Mouse (Mus musculus): ENCODE results near the gene Hyal4.

Gene Hyal4

DNA sequence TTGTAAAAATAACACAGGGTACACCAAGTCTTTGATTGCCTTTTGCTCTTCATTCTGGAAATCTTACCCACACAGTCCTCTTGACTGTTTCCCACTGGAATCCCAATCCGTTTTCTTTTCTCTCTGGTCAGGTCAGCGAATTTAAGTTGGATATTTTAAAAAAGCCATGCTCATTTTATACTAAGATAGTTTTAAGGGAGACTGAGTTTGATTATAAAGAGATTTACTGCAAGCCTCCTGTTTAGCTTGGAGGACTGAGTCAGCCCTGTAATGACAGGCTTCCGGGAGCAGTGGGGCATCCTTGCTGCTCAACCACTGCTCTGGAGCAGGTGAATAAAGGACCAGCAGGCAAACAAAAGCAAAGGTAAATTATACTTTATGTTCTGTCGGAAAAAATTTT, at the start of gene Hyal4:
TSS of gene Hyal4 (plus strand) at position 301 of the 400 bp plus-strand sequence.
- DNase-seq (ENCODE audit: low spot score in 2 of 2) = no peak

DNA sequence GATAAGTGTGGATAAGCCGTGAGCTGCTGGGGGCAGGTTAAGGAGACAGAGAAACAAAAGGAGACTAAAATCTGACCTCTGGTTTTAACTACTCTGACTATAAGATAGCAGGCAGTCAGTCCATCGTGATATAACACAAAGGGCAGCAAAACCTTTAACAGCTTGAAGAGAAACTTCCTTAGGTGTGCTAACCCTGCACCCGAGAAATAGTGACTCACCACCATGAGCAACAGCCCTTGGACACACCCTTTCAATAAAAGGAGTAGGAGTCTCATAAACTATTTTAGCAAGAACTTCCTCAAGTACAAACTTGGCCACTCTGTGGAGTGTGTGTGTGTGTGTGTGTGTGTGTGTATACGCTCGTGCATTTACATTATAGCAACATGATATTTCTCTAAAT, 41.0 kb upstream of the Hyal4 start:
- no peak for DNase-seq (ENCODE audit: low spot score in 2 of 2)

DNA sequence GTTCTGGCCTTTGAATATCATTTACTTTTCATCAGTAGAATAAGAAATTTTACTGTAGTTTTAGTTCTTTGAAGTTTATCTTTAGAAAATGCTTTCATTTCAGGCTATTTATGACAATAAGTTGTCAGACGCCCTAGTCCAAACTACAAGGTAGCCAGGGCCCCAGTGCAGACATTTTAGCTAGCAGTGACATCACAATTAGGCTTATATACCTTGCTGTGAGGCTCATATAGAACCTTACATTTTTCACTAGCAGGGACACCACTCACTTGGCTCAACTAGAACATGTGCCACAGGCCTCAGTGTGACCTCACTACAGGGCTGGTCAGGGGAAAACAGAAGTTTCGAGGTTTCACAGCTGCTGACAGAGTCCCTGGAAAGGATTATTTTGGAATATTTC, 40.6 kb upstream of the Hyal4 start:
- DNase-seq (ENCODE audit: low spot score in 2 of 2) = no peak

DNA sequence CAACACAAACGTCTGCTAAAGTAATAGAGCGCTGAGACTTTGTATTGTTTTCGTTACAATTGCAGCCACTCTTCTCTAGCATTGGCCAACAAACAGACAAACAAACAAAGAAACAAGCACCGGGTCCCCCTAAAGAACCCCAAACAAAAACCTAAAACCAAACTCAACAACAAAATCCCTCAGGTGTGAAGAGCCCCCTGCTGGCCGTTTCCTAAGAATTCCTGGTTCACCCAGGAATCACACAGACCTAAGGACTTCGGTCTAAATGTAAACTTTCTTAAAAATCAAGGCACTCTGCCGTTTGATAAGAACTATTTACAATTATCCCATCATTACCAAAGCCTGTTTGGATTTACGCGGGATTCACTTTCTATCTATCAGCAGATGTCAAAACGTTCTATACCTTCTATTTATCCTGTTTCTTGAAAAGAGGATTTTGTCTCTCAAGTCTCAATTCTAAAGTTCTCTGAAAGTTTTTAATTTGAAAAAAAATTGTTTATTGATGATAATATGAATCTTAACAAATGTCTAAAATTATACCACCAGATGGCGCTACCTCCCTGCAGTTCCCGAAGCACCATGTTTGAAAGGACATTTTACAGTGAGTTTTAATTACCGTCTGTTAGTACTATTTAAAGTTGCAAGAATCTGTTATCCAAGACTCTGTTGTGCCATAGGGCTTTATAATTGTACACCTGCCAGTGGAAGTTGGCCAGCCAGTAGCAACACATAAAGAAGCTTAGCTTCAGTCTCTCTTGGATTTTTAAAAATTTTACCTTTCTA, 26.6 kb upstream of the Hyal4 start:
- DNase-seq (ENCODE audit: low spot score in 2 of 2) = peak in 1 of 2 experiments; percentile 18

DNA sequence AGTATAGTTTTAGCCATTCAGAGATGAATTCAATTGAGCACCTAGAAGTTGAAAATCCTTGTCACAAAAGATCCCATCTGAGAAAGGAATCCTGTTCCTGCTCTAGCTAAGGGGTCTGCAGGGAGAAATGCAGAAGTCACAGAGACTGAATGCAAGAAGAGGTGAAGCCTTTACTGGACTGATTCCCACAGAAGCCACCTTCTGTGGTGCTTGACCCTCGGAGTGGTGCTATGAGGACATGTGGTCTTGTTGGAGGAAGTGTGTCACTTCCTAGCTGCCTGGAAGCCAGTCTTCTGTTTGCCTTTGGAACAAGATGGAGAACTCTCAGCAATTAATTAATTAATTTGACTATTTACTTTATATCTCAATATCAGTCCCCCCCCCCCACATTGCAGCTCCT, 20.0 kb upstream of the Hyal4 start:
- no peak for DNase-seq (ENCODE audit: low spot score in 2 of 2)

DNA sequence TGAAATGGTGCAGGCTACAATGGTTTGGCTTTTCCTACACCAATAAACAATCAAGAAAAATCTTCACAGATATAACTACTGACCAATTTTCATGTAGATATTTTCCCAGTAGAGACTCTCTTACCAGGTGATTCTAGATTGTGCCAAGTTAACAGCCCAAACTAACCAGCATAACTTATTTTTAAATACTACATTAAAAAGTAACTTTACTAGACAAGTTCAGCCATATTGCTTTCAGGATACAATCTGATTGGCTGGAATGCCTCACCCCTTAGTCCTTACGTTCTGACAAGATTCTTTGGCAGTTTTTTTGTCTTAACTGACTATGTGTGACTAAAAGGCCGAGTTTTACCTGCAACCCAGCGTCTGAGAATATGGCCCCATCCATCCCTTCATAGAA, 15.2 kb upstream of the Hyal4 start, which contains the start of gene Hyal6:
TSS of gene Hyal6 (plus strand) at position 301 of the 400 bp plus-strand sequence.
- DNase-seq (ENCODE audit: low spot score in 2 of 2) = no peak

DNA sequence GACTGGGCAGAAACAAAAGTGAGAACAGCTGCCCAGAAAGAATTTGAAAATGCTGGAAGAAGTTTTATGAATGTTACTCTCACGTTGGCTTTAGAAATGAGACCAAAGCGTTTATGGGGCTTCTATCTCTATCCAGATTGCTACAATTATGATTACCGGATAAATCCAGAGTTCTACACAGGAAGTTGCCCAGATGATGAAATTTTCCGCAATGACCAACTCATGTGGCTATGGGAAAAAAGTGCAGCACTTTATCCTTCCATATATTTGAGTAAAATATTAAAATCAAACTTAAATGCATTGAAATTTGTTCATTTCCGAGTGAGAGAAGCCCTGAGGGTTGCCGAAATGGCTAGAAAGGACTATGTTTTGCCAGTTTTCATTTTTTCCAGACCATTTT, 13.6 kb upstream of the Hyal4 start:
- DNase-seq (ENCODE audit: low spot score in 2 of 2) = no peak

DNA sequence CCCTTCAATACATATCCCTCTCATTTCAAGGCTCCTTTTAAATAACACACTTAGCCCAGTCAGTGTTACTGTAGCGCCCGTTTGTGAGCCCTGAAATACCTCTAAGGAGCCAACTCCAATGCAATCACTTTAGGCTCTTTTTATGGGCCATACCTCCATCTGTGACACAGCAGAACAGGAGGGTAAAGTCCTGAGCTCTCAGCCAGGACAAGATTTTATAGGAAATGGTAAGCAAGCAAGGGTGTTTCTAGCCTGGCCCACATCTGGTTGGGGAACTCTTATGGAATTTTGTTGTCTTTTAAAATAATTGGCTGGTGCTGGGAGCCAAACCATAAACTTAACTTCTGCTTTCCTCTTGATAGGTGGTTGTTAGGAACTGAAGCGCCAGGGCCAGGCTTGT, 11.2 kb downstream of the Hyal4 start:
- DNase-seq (ENCODE audit: low spot score in 2 of 2) = no peak

DNA sequence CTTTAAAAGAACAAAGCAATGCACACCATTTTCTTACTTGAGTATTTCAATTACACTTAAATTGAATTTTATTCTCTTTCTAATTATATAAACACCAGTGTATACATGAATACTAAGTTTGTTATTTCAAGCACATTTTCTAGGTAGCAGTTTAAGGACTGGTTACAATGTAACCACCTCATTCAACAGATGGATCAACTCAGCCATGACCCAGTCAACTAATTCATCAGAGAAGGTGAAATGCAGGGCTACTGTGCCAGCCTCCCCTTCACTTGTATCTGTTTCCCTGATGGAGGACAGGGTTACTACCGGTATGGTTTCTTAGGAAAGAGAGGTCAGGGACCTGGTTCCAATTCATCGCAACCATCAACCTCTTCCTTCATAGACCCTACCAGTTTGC, 18.1 kb downstream of the Hyal4 start:
- DNase-seq (ENCODE audit: low spot score in 2 of 2) = no peak

DNA sequence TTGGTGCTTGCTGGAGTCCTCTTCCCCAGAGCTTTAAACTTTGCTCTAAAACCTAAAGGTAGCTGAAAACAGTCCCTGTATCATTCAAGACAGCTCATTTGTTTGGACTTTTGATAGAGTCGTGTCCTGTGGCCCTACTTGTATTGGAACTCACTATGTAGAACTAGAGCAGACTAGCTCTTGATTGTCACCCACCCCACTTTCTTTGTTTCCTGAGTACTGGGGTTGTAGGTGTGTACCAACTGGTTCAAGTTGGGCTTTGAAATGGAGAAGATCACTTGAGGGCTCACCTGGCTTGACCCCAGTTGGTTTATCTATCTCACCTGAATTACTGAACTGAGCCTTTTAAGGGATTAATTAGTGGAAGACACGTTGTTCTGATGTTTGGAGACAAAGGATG, 31.1 kb downstream of the Hyal4 start:
- DNase-seq (ENCODE audit: low spot score in 2 of 2) = no peak

DNA sequence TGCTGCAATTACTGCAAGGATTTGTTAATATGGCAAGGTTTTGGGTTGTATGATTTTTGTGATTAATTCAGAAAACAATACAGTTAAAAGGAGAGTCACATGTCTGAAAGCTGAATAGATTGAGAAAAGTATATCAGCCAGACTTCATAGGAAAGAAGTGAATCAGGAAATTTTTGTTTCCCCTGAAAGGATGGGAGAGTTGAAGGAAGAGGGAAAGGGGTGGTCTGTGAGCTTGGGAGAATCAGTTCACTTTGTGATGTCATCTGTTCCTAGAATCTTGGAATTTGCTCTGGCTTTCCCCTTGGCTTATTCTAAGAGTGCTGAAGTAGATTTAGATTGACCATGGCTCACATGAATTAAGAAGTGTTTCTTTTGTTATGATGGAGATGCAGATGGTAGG, 42.8 kb downstream of the Hyal4 start, which contains the start of gene Spam1:
TSS of gene Spam1 (plus strand) at position 301 of the 400 bp plus-strand sequence.
- DNase-seq (ENCODE audit: low spot score in 2 of 2) = no peak

All from spleen, postnatal 10 days (tissue).